Mouse (Mus musculus): Measurements from ENCODE around the gene Lat.
"Not testable (repeated sequence)": the region's sequence is repeated elsewhere in the genome, so short reads cannot be mapped to it uniquely, and the experiment has no call there.

Gene Lat

DNA sequence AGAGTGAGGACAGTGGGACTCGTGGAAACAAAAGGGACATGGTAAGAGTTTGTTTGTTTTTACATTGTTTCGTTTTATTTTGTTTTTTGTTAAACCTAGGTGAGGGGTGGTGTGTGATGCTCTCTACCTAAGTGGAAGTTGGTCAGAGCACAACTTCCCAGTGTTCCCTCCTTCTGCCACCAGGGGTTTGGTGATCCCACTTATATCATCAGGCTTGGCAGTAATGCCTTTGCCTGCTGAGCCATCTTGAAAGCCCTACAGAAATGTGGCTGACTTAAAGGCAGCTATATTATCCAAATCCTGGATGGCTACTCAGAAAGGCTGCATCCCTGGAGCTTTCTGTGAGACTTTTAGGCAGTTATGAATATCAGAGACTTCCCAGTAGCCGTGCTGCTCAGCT, 36.7 kb downstream of the Lat start:
- DNase-seq (ENCODE audit: low read depth, low spot score), result no peak

DNA sequence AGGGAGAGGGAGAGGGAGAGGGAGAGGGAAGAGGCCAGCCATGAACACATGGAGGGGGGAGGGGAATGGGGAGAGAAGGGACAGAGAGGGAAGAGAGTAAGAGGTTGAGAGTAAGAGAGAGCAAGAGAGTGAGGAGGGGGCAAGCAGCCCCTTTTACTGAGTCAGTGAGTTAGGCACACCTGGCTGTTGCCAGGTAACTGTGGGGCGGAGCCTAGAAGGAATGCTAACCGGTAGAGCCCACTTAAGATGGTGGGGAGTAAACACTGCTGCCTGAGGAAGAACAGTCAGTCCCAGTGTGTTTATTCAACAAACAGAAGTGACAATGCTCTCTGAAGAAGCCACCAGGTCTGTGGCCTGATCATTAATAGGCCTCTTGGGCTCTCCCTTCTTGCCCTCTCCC, 38.7 kb downstream of the Lat start:
- DNase-seq (ENCODE audit: low read depth, low spot score), result no peak

DNA sequence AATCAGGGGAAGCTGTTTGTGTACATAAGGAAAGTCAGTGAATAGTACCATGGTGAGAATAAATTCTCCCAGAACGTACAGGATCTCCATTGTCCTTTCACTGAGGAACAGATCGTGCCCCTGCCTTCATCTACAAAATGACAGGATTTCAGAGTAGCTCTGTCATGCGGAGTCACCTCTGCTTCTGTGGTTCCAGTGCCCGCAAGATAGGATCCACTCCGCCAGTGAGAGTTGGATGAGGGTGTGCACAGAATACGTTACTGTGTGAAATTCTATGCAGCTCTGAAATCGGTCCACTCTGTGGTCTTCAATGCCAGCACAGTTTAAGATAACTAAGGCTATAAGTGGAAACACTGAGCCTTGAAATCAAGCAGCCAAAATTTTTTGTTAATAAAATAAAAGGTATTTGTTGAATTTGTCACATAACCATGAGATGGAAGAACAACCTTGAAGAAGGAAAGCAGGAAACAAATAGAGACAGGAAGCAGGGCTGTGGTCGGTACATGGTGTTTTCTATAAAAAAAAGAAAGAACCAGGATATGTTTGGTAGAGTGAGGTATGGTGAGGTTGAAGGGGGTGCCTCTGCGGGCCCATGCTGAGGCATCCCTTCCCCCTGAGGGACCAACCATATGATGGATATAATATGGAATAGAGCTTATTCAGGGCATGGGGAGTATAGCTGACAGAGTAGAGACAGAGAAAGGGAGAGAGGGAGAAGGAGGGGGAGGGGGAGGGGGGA, 39.3 kb downstream of the Lat start:
- DNase-seq (ENCODE audit: low read depth, low spot score), result no peak

DNA sequence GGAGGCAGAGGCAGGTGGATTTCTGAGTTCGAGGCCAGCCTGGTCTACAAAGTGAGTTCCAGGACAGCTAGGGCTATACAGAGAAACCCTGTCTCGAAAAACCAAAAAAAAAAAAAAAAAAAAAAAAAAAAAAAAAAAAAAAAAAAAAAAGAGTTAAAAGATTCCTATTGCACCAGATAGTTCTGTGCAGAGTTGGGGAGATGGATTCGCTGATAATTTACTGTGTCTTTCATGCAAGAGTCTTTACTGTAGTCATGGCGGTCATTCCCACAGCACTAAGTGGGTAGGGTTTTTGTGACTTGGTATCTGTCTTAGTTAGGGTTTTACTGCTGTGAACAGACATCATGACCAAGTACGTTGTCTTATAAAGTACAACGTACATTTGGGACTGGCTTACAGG, 40.5 kb downstream of the Lat start:
- DNase-seq (ENCODE audit: low read depth, low spot score), result not testable (repeated sequence)

DNA sequence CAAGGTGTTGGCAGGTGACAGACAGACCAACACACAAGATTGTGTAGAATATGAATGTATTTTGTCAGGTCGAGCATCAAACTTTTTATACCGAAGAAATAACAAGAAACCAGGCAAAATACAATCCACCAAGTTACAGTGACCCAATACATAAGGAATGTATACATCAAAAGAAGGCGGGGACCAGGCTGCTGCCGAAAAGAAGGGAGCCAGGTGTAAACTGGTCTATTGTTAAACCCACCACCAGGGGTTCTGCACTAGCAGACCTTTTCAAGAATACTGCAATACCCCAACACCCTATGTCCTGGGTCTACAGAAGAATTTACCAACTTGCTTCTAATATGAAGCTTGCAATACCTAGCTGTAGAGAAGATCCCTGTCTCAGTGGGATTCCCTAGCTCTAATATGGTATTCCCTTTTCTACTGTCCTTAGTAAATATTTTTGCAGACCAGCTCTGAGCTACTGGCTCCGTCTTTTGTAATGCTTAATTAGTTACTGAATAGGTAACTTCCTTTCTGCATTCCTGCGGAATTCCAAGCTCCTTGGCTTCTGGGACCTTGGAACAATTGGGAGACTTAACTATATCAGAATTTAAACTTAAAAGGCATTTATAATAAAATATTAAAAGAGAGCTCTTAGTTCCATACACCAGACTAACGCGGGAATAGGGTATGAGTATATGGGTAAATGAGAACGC, 43.6 kb downstream of the Lat start:
- DNase-seq (ENCODE audit: low read depth, low spot score), result not testable (repeated sequence)

DNA sequence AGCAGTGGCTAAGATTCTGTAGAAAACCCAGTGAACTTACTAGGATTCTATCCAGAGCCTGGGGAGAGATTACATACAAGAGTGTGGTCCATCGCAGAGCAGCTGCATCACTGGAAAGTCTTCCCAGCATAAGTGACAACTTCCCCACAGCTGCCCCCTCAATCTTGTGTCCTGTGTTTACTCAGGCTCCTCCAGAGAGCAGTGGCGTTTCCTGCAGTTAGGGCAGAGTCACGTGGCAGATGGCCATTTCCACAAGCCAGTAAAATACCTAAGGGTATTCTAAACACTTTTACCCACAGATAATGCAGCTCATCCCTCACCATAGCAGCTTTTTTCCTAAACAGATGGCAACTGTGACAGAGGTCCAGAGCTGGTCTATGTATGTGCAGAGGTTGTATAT, 44.6 kb downstream of the Lat start:
- no peak for DNase-seq (ENCODE audit: low read depth, low spot score)

DNA sequence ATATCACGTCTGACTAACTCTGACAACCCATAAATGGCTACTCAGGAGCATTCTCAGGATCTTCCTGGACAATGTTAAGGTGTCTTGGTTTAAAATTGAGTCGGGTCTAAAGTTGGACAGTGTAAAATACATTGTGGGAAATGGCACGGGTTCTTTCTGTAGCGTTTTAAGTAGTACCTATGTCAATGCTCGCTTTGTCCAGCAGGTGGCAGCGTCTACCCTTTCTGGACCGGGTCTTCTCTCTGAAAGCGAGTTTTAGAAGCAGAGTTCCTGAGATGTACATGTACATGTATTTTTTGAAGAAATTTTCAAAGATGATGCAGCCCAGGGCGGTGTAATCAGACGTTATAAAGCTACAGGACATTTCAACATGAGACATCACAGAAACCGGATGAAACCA, 45.6 kb downstream of the Lat start:
- peak; percentile 90 for DNase-seq (ENCODE audit: low read depth, low spot score)

DNA sequence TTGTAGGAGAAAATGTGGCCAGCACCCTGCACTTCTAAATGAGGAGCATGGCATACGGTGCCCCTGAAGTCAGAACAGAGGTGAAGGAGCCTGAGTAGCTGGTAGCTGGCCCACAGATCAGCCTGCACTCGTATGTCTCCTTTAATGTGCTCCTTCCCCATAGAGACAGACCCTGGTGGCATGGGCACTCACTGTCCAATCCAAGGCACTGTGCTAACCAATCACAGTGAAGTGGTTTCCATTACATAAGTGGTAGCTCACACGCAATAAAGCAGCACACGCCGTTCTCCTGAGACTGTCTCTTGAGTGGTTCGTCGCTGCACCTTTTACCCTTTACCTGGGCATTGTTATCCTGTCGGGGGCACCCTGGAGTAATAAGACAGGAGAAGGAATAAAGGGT, 55.1 kb downstream of the Lat start:
- peak; percentile 46 for DNase-seq (ENCODE audit: low read depth, low spot score)

All from brain, adult 2 months (tissue).